Mouse (Mus musculus) adipocyte (in vitro differentiated cells): ENCODE measurements around the gene Phc1.
A peak's percentile ranks its signal among the peaks of the same experiment; 100 is the strongest.

Experiments used
- DNase-seq: peaks from one replicate; pipeline ENCODE4 v3.0.0-alpha.2; 2016; ENCODE audit warnings: low spot score

Gene Phc1

GRCm38 (mm10) chr6:122339047-122339647 lies 1.2 kb downstream of the Phc1 start:
- DNase-seq = peak; percentile 59

DNA sequence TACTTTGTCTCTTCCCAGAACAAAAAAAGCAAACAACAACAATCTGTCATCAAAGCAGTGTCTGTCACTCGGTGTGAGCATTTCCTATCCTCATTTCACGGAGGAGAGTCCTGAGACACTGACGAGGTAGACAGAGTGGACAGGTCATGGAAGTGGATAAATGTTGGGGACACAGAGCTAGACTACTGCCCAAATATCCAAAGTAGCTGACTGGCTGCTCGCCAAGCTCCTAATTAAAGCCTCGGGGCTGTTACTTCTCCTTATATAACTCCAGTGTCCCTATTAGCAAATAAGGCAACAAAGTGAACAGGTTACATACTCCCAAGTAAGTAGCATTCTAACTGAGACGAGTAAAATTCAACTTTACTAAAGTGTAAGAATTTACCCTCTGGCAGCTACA lies 2.8 kb downstream of the Phc1 start:
- no peak for DNase-seq

GRCm38 (mm10) chr6:122334786-122335340 lies 5.5 kb downstream of the Phc1 start:
- no peak for DNase-seq

DNA sequence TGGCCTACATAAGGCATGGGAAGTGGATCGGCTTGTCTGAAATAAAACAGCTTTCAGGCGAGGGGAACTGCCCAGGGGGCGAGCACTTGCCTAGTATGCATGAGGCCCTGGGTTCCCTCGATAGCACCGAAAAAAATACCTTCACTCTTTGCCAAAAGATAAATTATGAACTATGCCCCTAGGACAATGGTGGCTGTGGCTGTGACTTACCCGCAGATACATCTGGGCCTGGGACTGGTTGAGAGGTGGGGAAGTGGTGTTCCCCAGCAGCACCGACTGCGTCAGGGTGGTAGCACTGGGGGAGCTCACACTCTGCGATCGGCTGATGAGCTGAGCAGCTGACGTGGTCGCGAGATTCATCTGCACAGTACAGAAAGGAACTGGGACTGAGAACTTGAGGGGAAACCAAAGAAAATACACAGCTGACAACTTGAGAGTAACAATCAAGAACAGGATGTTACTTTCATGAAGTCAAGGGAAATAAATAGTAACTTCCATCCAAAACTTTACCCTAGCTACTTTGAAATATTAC lies 7.2 kb downstream of the Phc1 start:
- DNase-seq = no peak

DNA sequence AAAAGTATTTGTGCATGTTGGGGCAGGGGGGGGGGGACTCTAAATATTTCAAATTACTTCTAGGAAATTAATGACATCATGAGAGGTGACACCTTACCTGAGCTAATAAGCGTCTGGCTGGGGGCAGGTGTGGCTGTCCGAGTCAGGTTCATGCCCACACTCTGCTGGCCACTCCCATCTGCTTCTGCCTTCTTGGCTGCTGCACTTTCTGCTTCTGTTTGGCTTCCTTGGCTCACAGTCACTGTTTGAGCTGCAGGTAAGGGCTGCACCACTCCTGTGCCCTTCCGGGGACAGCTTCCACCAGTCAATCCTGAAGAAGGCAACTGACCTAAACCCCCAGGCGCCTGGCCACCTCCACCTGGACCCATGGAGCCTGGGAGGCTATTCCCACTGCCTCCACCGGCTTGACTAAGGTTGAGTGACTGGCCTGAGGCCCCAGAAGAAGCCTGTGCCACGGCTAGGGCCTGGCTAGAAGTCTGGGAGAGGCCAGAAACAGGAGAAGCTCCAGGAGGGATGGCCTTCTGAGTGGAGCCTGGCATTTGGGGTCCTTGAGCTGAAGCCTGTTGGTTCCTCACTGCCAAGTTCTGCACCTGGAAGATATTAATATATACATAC lies 14.9 kb downstream of the Phc1 start:
- no peak for DNase-seq

DNA sequence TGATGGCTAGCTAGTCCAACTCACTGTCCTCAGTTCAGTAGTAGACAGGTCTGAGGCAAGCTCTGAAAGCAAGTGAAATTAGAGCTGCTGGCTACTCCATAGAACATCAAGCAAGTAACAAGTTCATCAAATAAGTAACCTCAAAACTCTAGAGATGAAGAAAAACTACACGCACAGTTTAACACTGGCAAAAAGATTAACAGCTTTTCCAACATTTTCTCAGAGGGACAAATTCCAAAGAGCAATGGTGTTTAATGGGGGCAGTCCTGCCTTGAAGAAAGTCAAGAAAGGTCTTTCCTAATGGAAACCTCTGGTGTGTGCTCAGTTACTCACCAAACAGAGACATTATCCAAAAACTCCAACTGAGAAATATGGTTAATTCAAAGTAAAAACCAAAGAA lies 21.6 kb downstream of the Phc1 start:
- no peak for DNase-seq

GRCm38 (mm10) chr6:122310187-122310820 lies 30.1 kb downstream of the Phc1 start:
- DNase-seq = peak; percentile 58

GRCm38 (mm10) chr6:122309446-122309960 lies 30.9 kb downstream of the Phc1 start:
- DNase-seq = peak; percentile 49

- peak; percentile 100 for DNase-seq
Observed at GRCm38 (mm10) chr6:122308505-122309393, 31.6 kb downstream of the Phc1 start, which contains the start of gene M6pr. M6pr (plus strand) TSS chr6:122308720.

DNA sequence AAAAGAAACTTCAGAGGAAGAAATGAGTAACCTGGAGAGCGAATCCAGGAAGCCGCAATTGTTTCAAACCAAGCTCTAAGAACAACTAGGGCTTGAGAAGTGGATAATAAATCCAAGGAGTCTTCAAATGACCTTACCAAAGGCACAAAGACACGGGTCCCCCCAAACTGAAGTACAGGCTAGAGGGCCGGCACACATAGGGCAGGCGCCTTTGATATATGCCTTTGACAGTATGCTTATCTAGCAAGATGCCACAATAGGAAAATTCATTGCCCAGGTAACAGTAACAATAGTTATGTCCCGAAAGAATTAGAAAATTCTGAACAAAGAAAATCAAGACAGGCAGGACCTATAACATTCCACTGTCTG lies 32.2 kb downstream of the Phc1 start:
- DNase-seq = no peak

- DNase-seq = no peak
Observed at GRCm38 (mm10) chr6:122306707-122307106, 33.7 kb downstream of the Phc1 start.

DNA sequence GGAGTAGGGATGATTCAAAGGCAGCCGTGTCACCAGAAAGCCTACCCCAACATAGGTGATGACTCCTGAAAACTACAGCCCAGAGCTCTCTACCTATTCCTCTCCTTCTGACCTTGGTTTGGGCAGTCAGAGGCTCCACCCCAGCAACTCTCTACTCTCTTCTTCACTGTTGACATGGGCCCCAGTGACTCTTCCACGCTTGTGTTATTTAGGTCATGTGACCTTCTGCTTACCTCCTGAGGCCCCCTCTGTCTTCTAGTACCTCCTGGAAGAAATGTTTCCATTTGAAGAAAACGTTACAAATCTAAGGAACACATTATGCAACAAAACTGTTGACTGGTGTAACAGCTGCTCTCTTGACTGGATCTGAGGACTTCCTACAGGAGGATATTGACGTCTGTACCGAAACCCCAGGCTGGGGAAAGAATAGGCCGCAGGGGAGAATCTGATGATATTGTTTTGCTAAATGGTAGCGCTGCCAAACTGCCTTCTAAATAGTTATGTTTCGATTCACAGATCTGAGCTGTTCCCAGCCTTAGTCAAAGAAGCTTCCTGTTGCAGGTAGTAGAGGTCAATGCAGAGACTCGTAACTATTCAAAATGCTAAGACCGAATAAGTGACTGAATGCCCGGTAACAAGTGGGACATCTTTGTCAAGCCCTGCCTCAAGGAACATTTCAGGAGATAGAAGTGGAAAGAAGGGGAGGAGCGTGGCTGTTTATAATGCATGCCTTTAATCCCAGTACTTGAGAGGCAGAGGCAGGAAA lies 35.4 kb downstream of the Phc1 start:
- DNase-seq = no peak

GRCm38 (mm10) chr6:122304355-122304754 lies 36.0 kb downstream of the Phc1 start:
- DNase-seq = peak; percentile 90

- DNase-seq = no peak
Observed at GRCm38 (mm10) chr6:122303526-122303925, 36.8 kb downstream of the Phc1 start.

DNA sequence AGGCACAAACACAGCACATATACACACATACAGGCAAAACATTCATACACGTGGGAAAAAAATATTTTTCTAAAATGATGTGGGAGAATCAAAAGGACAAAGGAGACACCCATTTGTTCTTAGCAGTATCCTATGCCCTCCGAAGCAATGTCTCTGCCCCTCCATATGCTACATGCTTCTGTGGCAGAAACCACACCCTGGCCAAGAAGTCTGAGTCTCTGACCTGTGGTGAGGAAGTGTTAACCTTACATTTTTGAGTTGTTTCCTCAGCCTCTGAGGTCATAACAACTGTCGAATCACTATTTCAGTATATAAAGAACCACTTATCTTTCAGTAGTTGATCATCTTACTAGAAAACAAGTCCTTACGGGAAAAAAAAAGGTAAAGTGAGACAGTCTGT lies 37.7 kb downstream of the Phc1 start:
- no peak for DNase-seq

DNA sequence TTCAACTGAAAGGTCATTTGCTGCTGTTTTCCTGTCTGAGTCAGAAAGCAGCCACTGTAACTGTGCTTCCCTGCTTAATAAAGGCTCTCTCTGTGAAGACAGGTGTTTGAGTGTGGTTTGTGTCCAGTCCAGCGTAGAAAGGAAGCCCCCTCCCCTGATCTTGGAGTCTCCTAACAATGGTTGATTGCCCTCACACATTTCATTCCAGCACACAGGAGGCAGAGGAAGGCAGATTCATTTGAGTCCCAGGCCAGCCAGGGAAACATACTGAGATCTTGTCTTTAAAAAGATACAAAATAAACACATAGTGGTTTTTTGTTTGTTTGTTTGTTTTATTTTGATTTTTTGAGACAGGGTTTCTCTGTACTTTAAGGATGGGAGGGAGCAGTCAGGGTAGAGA lies 38.2 kb downstream of the Phc1 start:
- peak; percentile 35 for DNase-seq

DNA sequence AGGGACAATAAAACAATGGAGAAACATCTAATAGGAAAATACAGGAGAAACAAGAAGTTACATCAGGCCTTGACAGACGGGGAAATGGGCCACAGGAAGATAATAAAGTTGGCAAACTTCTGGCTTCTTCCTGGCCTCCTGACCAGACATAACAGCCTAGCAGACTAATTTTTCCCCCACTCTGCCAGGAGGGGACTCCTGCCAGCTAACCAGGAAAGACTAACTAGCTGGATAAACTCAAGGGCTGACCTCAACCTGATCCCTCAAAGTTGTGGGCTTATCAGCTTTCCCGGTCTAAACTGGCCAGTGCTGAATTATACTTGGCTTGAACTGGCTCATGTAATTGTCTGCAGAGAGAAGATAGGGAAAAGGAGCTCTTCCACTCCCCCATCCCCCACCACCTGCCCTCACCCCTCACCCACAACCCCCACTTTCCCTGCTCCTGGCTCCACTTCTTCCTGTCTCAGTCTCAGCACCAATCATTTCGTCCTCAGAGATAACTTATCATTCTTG lies 40.7 kb downstream of the Phc1 start:
- peak; percentile 62 for DNase-seq

DNA sequence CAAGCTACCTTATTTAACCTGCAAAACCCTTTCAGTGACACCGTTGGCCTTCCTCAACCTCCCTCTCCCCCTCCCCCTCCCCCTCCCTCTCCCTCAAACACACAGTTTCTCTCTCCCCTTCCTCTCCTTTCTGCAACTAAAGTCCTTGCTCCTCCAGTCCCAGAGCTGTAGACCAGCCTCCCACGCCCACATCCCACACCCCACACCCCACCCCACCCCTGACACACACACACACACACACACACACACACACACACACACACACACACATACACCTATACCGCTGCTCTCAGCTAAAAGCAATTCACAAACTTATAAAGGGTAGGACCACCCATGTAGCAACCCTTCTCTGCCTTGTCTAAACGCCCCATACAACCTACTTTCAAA lies 42.1 kb downstream of the Phc1 start:
- DNase-seq = no peak

GRCm38 (mm10) chr6:122297279-122298222 lies 42.8 kb downstream of the Phc1 start:
- no peak for DNase-seq

DNA sequence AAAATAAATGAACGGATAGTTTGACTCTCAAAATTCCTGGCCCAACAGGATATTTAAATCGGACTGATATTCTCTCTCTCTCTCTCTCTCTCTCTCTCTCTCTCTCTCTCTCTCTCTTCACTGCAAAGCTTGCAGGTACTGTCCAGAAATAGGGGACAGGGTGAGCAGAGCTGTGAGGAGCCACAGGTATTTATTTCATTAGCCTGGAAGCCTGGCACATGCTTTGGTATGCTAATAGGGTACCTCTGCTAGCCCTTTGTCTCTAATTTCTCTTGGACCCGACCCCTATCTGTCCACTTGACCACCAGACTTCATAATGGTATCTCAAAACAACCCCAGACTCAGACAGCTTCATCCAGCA lies 43.5 kb downstream of the Phc1 start:
- no peak for DNase-seq
